Mouse (Mus musculus): ENCODE measurements at regions not wholly inside any gene's neighbourhood (a gene's known extent, or its start where the extent isn't known, plus 50 kb on each side); places are given as distances from the start of the nearest gene placed in this dataset.

DNA sequence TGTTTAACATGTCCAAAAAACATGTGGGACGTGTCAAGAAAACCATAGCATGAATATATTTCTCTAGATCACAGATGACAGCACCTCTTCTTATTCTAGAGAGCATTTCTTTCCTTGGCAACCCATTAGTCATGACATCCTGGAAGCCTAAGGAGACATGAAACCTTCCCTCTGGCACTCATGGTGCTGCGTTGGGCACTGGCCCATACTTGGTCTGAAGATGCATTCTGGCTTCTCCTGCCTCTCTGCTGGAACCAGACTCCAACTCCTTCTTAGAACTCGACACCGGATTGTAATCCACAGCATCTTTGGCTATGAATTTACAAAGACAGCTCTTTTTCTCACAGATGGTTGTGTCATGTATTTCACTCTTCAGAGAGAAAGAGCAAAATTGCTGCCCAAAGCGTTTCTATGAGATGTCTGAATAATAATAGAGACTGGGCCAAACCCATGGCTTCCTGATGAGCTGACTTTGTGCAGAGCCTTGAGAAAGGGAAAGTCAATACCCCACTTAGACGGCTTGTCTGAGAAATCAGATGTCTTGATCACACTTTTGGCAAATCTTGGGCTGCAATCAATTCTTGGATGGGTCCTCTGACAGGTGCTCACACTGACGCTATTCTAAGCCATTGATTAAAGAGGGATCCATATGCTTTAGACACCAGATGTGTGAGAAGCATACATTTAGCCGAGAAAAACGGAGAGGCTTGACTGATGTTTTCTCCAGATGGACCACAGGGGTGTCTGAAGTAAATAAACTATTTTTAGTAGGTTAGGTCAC, 195.4 kb downstream of the Usp46 start:
- TF ChIP-seq CTCF (IDR thresholded peaks at IDR 0.05; ENCODE audit: insufficient read depth, low read depth, low read length) = no peak
- no peak for TF ChIP-seq POLR2A (IDR thresholded peaks at IDR 0.05; ENCODE audit: insufficient read depth, low read depth, low read length)

All from olfactory bulb, adult 2 months (tissue).